Mouse (Mus musculus) retina, adult 2 months (tissue): ENCODE results near the gene Qtrt1.

Experiments used
- DNase-seq: peaks from one replicate; pipeline ENCODE4 v3.0.0-alpha.2; 2012; ENCODE audit warnings: low read depth, low spot score

Gene Qtrt1

DNA sequence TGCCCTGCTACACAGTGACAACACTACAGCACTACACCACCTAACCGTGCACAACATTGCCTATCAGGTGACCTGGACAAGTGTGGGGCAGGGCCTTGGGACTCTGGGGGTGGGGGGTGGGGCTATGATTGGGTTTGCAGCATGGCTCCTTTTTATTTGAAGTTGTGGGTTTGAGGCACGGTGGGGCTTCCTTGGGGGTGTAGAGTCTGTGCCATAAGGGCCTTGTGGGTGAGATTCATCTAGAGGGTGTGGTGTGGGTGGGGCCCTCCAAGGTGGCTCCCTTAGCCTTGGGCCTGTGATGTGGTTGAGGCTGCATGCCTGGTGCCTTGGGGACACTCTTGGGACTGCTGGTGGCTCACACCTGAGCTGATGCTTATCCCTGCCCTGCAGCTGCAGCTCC lies 8.0 kb downstream of the Qtrt1 start:
- no peak for DNase-seq

DNA sequence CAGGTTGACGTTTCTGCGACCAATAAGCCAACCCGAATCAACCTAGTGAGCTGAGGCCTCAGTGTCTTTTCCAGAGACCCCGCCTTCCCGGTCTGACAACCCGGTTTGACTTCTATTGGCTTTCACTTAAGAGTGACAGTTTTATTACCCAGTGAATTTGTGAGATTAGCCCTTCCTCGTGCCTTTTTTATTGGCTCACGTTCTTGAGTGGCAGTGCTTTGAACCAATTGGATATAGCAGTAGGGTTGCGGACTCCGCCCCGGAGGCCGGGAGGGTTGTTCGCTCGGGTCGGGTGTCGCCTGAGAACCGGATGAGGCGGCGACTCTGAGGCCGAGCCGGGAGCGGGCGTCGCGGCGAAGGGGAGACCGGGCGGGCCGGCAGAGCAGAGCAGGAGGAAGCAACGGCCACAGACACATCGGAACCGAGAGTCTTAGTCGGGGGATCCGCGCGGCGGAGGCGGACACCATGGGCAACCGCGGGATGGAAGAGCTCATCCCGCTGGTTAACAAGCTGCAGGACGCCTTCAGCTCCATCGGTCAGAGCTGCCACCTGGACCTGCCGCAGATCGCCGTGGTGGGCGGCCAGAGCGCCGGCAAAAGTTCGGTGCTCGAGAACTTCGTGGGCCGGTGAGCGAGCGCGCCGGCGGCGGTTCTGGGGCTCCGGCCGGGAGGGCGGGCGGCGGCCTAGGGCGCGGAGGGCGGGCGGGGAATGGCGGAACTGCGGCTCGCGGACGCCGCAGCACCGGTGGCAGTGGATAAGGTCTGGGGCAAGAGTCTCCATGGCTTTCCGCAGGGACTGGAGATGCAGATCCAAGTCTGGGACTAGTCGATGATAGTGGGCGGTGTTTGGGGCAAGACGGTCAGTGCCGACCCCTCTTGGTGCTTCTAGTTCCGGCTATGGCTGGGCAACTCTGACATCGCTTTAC lies 13.3 kb downstream of the Qtrt1 start, which contains the start of gene Dnm2:
Gene Dnm2, plus strand, starts transcription at position 278 of the 925 bp plus-strand sequence.
- peak; percentile 100 for DNase-seq

DNA sequence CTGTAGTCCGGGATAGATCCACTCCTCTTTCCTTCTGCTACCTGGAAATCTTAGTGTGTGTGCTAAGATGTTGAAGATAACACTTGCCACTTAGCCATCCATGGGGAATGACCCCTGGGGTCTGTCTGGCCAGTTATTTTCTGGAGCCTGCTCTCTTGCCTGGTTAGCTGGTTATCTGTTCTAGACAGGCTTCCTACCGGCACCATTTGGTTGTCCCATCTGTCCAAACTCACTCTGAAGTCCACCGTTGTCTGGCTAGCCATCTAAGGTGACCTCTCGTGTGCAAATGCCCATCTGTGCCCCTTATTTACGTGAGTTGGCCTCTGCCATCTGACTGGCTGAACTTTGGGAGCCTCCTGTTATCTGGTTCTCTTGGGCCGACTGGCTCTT lies 13.9 kb downstream of the Qtrt1 start:
- no peak for DNase-seq

DNA sequence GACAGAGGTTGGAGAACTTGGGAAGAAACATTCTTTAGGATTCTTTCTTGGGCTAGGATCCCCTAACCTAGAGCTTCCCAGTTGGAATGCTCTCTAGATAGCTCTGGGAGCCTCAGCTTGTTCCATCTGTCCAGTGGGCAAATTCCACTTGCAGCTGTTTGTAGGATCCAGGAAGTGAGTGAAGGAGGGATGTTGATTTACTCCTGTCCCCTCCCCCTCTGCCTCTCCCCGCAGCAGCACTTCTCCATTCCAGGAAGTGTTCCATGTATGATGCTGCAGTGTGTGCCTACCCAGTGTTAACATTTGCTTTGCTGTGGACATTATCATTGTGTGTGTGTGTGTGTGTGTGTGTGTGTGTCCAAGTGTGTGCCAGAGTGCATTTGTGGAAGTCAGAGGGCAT lies 14.4 kb downstream of the Qtrt1 start:
- no peak for DNase-seq

DNA sequence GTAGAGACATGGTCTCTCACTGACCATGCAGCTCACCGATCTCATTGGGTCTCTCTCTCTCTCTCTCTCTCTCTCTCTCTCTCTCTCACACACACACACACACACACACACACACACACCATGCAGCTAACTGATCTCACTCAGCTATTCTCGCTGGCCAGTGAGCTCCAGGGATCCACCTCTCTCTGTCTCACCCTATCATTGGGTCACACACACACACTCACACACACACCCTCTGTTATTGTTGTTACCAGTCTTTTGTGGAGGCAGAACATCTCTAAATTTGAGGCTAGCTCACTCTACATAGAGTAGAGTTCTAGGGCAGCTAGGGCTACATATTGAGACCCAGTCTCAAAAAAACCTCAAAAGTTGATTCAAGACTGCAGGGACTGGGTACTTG lies 14.9 kb downstream of the Qtrt1 start:
- DNase-seq = no peak

DNA sequence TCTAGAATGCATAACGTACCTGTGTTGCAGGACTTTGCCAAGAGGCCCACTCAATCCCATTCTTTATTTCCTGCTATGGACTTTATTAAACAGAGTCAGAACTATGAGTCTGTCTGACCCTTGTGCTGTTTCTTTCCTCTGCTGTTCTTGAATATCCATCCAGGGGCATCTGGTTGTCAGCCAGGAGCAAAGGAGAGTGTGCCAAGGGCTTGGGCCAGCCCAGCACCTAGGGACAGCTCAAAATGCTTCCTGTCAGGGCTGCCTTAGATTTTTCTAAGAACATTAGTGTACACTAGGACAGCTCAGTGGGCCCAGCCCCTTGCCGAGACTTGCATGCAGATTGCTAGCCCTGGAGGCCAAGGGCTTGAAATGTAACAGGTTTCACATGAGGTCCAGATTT lies 16.1 kb downstream of the Qtrt1 start:
- no peak for DNase-seq

DNA sequence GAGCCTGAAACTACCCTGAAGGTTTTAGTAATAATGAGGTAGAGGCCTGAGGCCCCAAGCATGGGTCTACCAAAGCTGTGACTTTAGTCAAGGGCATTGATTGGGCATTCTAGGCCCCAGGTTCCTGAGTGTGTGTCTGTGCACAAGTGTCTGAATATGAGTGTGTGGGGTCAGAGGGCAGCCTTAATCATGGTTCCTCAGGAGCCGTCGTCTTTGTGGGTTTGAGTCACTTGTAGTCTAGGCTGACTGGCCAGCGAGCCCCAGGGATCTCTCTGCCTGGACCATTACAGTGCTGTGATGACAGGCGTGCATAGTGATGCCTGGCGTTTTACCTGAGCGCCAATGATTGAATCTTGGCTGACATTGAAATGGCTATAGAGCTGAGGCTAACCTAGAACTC lies 16.5 kb downstream of the Qtrt1 start:
- no peak for DNase-seq

DNA sequence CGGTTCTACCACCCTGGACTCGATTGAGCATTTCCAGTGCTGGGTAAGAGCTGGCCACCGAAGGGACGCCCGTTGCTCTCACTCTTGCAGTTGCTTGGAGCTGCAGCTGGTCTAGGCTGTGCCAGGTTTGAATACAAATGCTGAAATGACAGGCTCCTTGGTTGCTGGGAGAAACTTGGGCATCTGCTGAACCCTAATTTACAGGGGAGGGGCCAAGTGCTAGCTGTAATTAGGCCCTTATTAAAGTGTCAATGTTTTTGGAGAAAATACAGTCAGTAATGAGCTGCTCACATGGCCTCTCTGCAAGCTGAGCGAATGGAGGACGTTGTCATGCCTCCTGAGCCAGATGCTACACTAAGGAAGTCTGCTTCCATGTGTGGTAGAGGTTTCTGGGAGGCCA lies 19.1 kb downstream of the Qtrt1 start:
- DNase-seq = no peak

DNA sequence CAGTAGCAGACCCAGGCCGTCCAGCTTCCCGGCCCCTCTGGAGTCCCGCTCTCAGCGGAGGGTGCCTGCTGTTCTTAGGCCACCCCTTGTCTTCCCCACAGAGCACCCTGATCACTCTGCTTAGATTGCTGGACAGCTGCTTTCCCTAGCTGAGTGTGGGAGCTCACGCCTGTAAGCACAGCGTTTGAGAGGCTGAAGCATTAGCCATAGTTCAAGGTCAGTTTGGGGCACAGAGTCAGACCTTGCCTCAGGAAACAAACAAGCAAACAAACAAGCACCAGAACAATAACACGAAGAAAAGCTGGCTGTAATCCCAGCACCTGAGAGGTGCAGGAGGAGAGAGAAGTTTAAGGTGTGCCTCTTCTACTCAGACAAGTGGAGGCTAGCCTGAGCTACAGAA lies 20.4 kb downstream of the Qtrt1 start:
- no peak for DNase-seq

DNA sequence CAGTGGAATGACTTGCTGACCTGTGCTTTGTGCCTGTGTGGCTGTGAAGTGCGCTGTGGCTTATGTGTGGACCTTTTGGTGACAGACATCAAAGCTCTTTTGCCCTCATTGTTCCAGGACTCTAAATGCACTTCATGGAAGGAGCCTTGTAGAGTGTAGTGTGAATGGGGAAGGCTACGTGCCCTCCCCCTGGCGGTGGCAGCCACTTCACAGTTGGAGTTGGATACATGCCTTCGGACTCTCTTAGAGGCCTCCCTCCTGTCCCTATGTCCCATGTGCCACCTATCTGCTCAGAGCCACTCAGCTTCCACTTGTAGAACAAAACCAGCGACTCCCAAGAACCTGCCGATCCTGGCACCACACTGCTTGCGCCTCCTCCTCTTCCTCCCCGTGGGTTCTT lies 22.1 kb downstream of the Qtrt1 start:
- no peak for DNase-seq

DNA sequence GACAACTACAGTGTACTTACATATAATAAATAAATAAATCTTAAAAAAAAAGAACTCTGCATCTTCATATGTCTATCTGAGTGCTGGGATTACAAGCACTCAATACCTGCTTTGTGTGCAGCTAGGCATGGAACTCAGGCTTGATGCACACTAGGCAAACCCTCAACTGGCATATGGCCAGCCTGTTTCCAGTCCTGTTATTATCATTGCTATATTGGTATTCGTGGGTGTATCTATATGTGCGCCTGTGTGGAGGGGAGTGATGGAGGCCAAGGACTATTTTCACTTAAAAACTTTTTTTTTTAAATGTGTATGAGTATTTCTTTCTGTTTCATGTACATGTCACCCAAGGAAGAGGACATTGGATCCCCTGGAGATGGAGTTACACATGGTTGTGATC lies 22.8 kb downstream of the Qtrt1 start:
- no peak for DNase-seq

DNA sequence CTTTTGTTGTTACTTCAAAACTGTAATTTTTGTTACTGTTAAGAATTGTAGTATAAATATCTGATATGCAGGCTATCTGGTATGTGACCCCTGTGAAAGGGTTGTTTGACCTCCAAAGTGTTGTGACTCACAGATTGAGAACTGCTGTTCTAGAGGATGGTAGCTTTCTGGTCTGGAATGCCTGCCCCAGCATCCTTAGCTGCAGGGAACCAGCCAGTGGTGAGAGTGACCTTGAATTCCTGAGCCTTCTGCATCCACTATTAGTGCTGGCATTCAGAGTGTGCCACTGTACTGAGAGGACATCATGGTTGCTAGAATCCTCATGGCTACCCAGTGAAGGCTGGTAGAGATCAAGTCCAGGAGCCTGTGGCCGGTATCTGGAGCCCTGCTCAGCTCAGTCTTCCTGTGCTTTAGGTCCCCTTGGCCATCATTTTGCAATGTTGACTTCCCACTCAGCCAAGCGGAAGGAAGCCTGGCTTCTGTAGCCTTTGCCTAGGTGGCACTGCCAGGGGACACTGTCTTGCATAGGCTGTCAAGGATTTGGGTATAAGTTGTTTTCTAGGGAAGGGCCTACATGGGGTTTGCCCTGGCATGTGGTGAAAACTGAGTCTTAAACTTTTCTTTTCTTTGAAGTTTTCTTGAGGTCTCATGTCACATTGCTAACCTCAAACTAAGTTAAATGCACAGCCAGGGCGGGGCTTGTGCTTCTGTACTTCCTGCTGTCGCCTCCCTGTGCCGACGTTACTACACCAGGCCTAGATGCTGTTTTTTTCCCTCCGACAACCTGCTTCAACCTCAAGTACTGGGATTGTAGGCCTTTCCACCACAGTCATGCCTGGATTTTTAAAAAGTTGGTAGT lies 24.4 kb downstream of the Qtrt1 start:
- no peak for DNase-seq

DNA sequence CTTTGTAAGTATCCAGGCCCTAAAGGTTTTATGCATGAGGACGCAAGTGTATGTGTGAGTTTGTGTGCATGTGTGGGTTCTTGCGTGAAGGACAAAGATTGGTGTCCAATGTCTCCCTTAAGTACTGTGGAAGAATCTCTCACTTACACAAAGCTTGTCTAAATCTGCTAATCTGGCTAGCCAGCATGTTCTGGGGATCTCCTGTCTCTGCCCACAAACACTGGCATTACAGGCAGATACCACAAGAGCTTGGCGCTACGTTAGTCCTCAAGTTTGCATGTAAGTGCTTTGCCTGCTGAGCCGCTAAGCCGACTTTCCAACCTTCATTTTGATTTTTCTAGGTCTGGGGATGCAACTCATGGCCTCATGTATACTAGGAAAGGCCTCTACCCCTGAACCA lies 25.9 kb downstream of the Qtrt1 start:
- DNase-seq = no peak

DNA sequence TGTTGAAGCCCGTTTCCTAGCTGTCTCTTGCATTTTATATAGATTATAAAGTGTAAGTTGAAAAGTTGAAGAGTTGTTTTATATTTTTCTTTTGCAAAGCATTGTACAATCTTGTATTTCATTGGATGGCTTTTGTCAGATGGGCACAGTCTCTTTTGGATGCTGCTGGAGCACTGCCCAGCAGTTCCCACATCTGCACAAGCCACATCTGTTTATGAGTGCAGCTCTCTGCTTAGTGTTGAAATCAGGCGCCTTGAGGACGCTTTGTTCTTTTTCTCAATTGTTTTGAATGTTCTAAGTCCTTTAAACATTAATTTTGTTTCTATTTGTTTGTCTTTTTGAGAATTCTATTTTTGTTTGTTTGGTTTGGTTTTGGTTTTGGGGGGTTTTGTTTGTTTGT lies 26.6 kb downstream of the Qtrt1 start:
- DNase-seq = no peak

DNA sequence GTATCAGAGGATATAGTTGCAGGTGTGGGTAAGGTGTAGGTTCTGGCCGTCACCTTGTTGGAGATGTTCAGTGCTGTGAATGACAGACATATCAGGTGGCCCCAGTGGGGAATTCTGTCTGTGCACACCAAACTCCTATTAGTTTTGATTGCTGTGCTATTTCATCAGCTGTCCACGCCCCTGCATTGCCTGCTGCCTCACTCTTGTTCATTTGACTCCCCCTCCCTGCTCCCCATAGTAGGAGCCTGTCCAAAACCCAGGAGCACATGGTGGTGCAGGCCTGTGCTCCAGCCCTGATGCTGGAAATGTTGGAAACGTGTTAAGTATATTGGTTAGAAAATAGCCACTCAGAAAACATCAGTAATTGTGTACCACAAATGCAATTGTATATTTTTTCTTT lies 27.8 kb downstream of the Qtrt1 start:
- DNase-seq = no peak

DNA sequence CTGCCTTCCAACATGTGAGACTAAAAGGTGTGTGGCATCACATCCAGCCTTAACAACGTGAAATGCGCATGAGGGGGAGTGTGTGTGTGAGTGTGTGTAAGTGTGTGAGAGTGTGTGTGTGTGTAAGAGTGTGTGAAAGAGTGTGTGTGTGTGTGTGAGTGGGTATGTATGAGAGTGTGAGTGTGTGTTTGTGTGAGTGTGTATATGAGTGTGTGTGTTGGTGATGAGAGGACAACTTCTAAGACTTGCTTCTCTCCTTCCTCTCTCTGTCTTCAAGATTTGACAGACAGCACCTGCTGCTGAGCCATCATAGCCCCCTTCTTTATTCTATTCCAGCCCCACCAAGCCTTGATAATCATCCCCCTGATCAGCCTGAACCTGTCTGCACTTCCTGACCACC lies 28.3 kb downstream of the Qtrt1 start:
- DNase-seq = no peak

DNA sequence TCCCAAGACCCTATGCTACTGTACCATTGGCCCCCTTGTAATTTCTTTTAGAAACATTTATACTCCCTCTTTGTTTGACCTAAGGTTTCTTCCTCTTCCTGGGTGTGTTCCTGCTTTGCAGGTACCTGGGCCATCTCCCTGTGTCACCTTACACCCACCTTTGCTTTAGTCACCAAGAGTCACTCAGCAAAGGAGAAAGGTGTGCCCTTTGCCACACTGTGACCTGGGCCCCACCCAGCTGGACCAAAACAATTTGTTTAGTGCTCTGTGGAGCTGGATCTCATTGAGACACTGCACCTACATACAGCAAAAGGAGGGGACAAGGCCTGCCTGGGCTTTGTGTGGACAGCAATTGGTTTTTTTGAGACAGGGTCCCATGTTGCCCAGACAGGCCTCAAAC lies 28.8 kb downstream of the Qtrt1 start:
- DNase-seq = no peak

DNA sequence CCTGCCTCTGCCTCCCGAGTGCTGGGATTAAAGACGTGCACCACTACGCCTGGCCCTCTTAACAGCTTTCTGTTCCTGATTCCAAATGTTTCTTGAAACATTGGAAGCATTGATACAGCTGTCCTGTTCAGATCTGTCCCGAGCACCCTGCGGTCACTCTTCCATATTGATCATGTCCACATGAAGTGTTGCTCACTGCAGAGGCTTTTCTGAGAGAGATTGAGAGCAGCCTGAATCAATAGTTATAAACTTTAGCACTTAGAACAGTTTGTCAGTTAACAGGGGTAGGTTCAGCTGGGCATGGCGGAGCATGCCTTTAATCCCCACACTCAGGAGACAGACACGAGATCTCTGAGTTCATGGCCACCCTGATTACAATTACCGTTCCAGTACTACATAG lies 32.2 kb downstream of the Qtrt1 start:
- DNase-seq = no peak

DNA sequence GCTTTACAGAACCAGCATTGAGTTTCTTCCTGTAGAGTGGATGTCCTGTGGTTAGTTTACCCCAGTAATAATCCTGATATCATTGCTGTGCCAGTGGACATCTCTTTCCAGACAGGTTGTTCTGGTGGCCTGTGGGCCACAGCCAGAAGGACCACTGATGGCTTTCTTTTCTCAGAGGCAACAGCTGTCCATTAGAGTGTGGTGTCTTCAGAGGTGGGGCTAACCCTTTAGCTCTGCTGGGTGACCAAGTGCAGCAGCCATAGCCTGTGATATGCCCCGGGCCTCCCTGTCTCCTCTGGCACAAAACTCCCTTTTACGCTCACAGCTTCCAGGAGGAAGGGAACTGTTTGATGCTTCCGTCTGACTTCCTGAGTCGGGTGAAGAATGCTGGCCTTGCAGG lies 32.9 kb downstream of the Qtrt1 start:
- DNase-seq = no peak

DNA sequence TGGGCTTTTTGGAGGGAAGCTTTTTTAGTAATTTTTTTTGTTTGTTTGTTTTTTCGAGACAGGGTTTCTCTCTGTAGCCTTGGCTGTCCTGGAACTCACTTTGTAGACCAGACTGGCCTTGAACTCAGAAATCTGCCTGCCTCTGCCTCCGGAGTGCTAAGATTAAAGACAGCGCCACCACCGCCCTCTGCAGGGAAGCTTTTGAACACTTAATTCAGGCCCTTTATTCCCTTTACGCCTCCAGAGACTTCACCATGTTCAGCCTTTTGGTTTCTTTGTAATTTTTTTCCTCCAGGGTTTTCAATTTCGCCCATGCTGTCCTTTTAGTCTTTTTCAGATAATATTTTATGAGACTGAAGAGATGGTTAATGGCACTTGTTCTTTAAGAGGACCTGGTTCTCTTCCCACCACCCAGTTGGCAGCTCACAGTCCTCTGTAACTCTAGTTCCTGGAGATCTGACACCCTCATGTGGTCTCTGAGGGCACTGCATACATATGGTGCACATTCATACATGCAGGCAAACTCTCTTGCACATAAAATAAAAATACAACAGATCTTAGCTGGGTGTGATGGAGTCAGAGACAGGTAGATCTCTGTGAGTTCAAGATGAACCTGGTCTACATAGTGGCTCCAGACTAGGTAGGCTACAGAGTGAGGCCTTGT lies 33.6 kb downstream of the Qtrt1 start:
- DNase-seq = no peak

DNA sequence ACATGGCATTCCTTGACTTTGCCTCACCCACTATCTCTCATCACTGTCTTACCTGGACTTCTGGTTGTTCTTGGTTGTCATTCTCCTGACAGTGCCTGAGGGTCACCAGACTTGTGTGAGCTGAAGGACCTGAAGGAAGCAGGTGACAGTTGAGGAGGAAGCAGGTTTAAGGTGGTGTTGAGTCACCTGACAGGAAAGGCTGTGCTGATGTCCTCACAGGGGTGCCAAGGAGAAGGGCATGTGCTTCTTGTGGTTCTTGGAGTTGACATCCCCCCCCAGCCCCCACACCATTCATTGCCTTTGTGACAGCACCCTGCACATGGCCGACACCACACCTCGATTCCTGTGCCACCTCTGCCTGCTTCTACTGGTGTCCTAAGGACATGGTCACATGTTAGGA lies 36.1 kb downstream of the Qtrt1 start:
- DNase-seq = no peak

DNA sequence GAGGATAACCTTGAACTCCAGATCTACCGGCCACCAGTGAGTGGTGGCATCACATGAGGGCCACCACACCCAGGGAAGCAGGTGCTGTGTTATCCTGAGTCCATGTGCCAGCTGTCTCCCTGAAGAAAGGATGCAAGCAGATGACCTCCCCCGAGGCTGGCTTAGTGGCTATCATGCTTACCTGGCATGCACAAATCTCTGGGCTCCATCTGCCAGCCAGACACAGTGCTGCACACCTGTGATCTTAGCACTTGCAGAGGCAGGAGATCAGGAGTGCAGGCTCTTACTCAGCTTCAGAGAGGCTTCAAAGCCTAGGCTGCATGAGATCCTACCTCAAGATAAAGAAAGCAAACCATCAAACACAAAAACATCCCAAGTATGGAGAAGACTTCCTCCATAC lies 38.1 kb downstream of the Qtrt1 start:
- no peak for DNase-seq
